Mouse (Mus musculus): Measurements from ENCODE around the gene Ccr1l1. TPM values are rescaled to one million over a fixed set of nuclear protein-coding genes. Genes with fewer than 3 reads are reported as not detected.

Ccr1l1 gene
- polyA plus RNA-seq, 1 experiment: 1.3 TPM

DNA sequence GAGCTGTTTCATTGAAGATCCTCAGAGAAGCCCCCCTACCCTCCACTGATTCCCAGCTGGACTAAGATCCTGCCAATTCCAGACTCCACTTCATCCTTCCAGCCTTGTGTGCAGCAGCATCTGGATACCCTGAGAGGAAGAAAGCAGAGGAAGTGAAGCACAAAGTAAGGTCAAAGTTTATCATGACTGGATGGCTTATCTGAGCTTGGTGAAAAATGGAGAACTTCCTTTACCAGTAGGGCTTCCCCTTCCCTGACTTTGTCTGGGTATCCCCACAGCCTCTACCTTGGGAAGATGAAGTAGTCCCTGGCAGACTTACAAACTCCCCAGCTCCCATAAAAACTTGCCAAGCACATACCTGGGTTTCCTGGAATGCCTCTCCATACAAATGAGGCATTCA lies 37.6 kb downstream of the Ccr1l1 start:
- TF ChIP-seq POLR2A (IDR thresholded peaks at IDR 0.05; ENCODE audit: borderline replicate concordance, low read depth, low read length) (no peak), CTCF (IDR thresholded peaks at IDR 0.05; ENCODE audit: low read depth, low read length) (no peak)
- Histone ChIP-seq H3K4me3 (ENCODE audit: insufficient read depth, low read length) (no peak overlapping the region), H3K27ac (ENCODE audit: insufficient read depth, low read depth, low read length) (peak overlapping the region; percentile 81), H3K4me1 (ENCODE audit: control insufficient read depth, insufficient read depth, low read length) (peaks cover 55% of the 10 kb centered on the region)

GRCm38 (mm10) chr9:123940168-123940567 lies 38.0 kb downstream of the Ccr1l1 start:
- no peak for TF ChIP-seq POLR2A (IDR thresholded peaks at IDR 0.05; ENCODE audit: borderline replicate concordance, low read depth, low read length)
- no peak for TF ChIP-seq CTCF (IDR thresholded peaks at IDR 0.05; ENCODE audit: low read depth, low read length)
- H3K4me3 ChIP-seq (ENCODE audit: insufficient read depth, low read length): no peak overlapping the region
- peaks cover 57% of the 10 kb centered on the region for H3K4me1 ChIP-seq (ENCODE audit: control insufficient read depth, insufficient read depth, low read length)
- H3K27ac ChIP-seq (ENCODE audit: insufficient read depth, low read depth, low read length): peak overlapping the region; percentile 81; the same call in 1 of the 2 replicates

GRCm38 (mm10) chr9:123937989-123938388 lies 40.2 kb downstream of the Ccr1l1 start:
- H3K4me3 ChIP-seq (ENCODE audit: insufficient read depth, low read length): no peak overlapping the region
- peaks cover 55% of the 10 kb centered on the region for H3K4me1 ChIP-seq (ENCODE audit: control insufficient read depth, insufficient read depth, low read length)
- H3K27ac ChIP-seq (ENCODE audit: insufficient read depth, low read depth, low read length): peak overlapping the region; percentile 31; the same call in 1 of the 2 replicates
- TF ChIP-seq POLR2A (IDR thresholded peaks at IDR 0.05; ENCODE audit: borderline replicate concordance, low read depth, low read length): no peak
- no peak for TF ChIP-seq CTCF (IDR thresholded peaks at IDR 0.05; ENCODE audit: low read depth, low read length)

DNA sequence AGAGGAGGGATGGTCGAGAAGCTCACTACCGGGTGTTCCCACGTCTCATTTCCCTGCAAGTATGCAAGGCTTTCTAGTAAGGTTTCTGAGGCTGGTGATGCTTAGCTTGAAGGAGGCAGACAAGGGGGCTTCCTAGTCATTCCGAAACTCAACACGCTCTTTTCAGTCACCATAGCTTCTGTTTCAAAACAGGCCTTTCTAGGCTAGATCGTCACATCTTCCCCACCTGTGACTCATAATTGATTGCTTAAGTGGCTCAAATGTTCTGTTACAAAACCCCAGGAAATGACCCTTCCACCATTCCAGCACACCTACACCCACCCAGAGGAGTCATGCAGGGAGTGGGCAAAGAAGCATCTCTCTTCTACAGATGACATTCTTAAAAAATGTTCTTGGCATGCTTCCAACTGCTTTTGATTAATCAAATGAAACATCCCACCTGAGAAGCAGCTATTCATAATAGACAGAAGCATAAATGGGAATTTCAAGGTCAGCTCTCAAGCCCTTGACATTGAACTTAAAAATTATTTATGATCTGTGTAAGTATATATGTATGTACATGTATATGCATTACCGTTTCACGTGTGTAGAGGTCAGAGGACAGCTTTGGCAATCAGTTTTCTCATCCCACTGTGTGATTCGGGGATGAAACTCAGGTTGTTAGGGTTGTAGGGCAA lies 41.5 kb downstream of the Ccr1l1 start:
- H3K4me1 ChIP-seq (ENCODE audit: control insufficient read depth, insufficient read depth, low read length): peaks cover 53% of the 10 kb centered on the region
- H3K4me3 ChIP-seq (ENCODE audit: insufficient read depth, low read length): no peak overlapping the region
- H3K27ac ChIP-seq (ENCODE audit: insufficient read depth, low read depth, low read length): no peak overlapping the region
- TF ChIP-seq CTCF (IDR thresholded peaks at IDR 0.05; ENCODE audit: low read depth, low read length): no peak

- no peak for TF ChIP-seq POLR2A (IDR thresholded peaks at IDR 0.05; ENCODE audit: borderline replicate concordance, low read depth, low read length)
- TF ChIP-seq CTCF (IDR thresholded peaks at IDR 0.05; ENCODE audit: low read depth, low read length): no peak
- no peak overlapping the region for H3K4me3 ChIP-seq (ENCODE audit: insufficient read depth, low read length)
- H3K27ac ChIP-seq (ENCODE audit: insufficient read depth, low read depth, low read length): no peak overlapping the region
- peaks cover 50% of the 10 kb centered on the region for H3K4me1 ChIP-seq (ENCODE audit: control insufficient read depth, insufficient read depth, low read length)
These were observed 42.4 kb downstream of the Ccr1l1 start for GRCm38 (mm10) chr9:123935776-123936175.

DNA sequence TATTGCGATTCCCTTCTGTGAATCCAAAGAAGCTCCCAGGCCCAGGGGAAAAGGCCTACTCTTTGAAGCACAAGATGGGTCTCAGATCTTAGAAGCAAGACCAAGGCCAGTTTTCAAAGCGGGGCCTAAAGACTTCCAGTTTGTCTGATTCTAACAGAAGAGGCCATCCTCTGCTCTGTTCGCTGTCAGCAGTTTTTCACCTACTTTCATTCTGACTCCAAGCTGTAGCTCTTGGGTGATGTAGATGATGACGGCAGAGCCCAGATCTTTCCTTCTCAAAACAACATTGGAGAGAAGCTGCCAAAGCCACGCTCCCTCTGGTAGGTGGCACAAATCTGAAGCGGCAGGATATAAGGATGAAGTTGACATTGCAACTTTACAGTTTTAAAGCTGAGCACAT lies 42.9 kb downstream of the Ccr1l1 start:
- TF ChIP-seq POLR2A (IDR thresholded peaks at IDR 0.05; ENCODE audit: borderline replicate concordance, low read depth, low read length): no peak
- TF ChIP-seq CTCF (IDR thresholded peaks at IDR 0.05; ENCODE audit: low read depth, low read length): no peak
- no peak overlapping the region for H3K27ac ChIP-seq (ENCODE audit: insufficient read depth, low read depth, low read length)
- peaks cover 50% of the 10 kb centered on the region for H3K4me1 ChIP-seq (ENCODE audit: control insufficient read depth, insufficient read depth, low read length)
- no peak overlapping the region for H3K4me3 ChIP-seq (ENCODE audit: insufficient read depth, low read length)

GRCm38 (mm10) chr9:123933716-123934445 lies 44.3 kb downstream of the Ccr1l1 start:
- TF ChIP-seq CTCF (IDR thresholded peaks at IDR 0.05; ENCODE audit: low read depth, low read length) (no peak), POLR2A (IDR thresholded peaks at IDR 0.05; ENCODE audit: borderline replicate concordance, low read depth, low read length) (no peak)
- Histone ChIP-seq H3K4me3 (ENCODE audit: insufficient read depth, low read length) (no peak overlapping the region), H3K4me1 (ENCODE audit: control insufficient read depth, insufficient read depth, low read length) (peaks cover 58% of the 10 kb centered on the region), H3K27ac (ENCODE audit: insufficient read depth, low read depth, low read length) (no peak overlapping the region)

- Histone ChIP-seq H3K4me1 (ENCODE audit: control insufficient read depth, insufficient read depth, low read length) (peaks cover 61% of the 10 kb centered on the region), H3K27ac (ENCODE audit: insufficient read depth, low read depth, low read length) (peak overlapping the region; percentile 97), H3K4me3 (ENCODE audit: insufficient read depth, low read length) (no peak overlapping the region)
- TF ChIP-seq POLR2A (IDR thresholded peaks at IDR 0.05; ENCODE audit: borderline replicate concordance, low read depth, low read length): no peak
- TF ChIP-seq CTCF (IDR thresholded peaks at IDR 0.05; ENCODE audit: low read depth, low read length): no peak
These were observed 45.1 kb downstream of the Ccr1l1 start for GRCm38 (mm10) chr9:123932911-123933675.

DNA sequence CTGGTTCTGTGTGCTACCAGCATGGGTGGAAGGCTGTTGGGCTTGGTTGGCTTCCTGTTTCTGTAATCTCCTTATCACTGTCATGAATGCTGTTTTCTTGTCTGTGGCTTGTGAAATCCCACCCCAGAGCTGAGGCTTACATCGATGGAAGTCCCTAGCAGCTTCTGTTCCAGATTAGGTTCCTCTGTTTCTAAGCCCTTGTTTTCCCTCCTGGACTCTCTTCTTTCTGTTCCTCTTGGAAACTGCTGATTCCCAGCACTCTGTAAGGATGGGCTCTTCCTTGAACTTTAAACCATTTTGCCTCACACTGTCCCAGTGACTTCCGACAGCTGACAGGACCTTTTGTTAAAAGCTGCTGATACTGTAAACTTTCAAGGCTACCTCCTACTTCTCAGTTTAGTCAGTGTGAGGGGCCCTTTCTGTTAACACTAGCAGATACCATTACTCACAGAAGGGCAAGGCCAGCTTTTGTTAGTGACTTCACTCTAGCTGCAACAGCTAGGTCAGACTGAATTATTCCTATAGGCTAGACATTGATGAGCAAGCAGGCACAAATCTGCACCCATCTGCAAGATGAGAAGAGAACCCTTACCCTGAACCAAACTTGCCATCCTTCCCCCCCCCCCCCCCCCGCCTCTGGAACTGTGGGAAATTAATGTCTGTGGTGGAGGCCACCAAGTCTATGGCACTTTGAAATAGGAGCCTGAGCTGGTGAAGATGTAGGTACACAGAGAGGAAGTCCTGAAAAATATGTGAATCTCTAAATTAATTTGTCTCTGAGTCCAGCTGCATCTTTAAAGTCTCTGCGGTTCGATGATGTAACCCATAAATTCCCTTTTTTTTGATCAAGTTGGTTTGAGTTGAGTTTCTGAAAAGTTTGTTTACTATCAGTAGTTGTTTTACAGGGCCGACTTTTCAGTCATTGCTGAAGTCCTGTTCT lies 46.2 kb downstream of the Ccr1l1 start:
- Histone ChIP-seq H3K4me1 (ENCODE audit: control insufficient read depth, insufficient read depth, low read length) (peaks cover 64% of the 10 kb centered on the region), H3K27ac (ENCODE audit: insufficient read depth, low read depth, low read length) (peak overlapping the region; percentile 97), H3K4me3 (ENCODE audit: insufficient read depth, low read length) (no peak overlapping the region)
- no peak for TF ChIP-seq POLR2A (IDR thresholded peaks at IDR 0.05; ENCODE audit: borderline replicate concordance, low read depth, low read length)
- TF ChIP-seq CTCF (IDR thresholded peaks at IDR 0.05; ENCODE audit: low read depth, low read length): no peak

All from bone marrow macrophage, adult 2 months (primary cell).